ENCODE assay signal across 19 mouse cellular contexts in genomic region chrX:142971759-142972158, GRCm38 (mm10).
"Had no signal": no experiment of that assay in that cellular context is flagged by ENCODE, and none has a peak within 500 bp of the region (broad histone marks: within the 10 kb centered on the region; RNA-seq: fewer than 3 reads in every experiment).

No protein-coding gene starts in this region.

- H3K36me3 ChIP-seq: limb, embryonic 10.5 days; limb, embryonic 13.5 days; lung, embryonic 15.5 days; midbrain, embryonic 12.5 days; midbrain, embryonic 15.5 days; neural tube, embryonic 13.5 days; stomach, embryonic 15.5 days had no signal

- H3K4me1 ChIP-seq: limb, embryonic 13.5 days; lung, embryonic 15.5 days; midbrain, embryonic 12.5 days; midbrain, embryonic 15.5 days; neural tube, embryonic 13.5 days; stomach, embryonic 15.5 days had no signal

- H3K4me3 ChIP-seq: layer of hippocampus, adult 2 months; limb, embryonic 10.5 days; limb, embryonic 13.5 days; lung, embryonic 15.5 days; midbrain, embryonic 12.5 days; midbrain, embryonic 15.5 days; neural tube, embryonic 13.5 days; stomach, embryonic 15.5 days had no signal

- H3K9me3 ChIP-seq: limb, embryonic 10.5 days; limb, embryonic 13.5 days; lung, embryonic 15.5 days; midbrain, embryonic 12.5 days; midbrain, embryonic 15.5 days; neural tube, embryonic 13.5 days; stomach, embryonic 15.5 days had no signal

- H3K4me2 ChIP-seq: limb, embryonic 13.5 days; lung, embryonic 15.5 days; midbrain, embryonic 12.5 days; midbrain, embryonic 15.5 days; neural tube, embryonic 13.5 days; stomach, embryonic 15.5 days had no signal

- ATAC-seq: midbrain, embryonic 15.5 days had no signal

- DNase-seq: kidney, adult 2 months; kidney, postnatal 25 days; layer of hippocampus, adult 9-11 months; lung, adult 18-20 months; lung, postnatal 14 days; retina, postnatal 1 day; right cerebral cortex, postnatal 25 days; spleen, adult 18-20 months; thymus, postnatal 25 days had no signal

- H3K27ac ChIP-seq: kidney, postnatal 0 days; layer of hippocampus, adult 2 months; limb, embryonic 10.5 days; limb, embryonic 13.5 days; lung, embryonic 15.5 days; macrophage; midbrain, embryonic 12.5 days; midbrain, embryonic 15.5 days; neural tube, embryonic 13.5 days; stomach, embryonic 15.5 days had no signal

- H3K27me3 ChIP-seq: stomach, embryonic 15.5 days had no signal

- H3K9ac ChIP-seq: limb, embryonic 13.5 days; lung, embryonic 15.5 days; midbrain, embryonic 12.5 days; midbrain, embryonic 15.5 days; neural tube, embryonic 13.5 days; stomach, embryonic 15.5 days had no signal
